Mouse (Mus musculus): ENCODE data around the gene Gm20696.

DNA sequence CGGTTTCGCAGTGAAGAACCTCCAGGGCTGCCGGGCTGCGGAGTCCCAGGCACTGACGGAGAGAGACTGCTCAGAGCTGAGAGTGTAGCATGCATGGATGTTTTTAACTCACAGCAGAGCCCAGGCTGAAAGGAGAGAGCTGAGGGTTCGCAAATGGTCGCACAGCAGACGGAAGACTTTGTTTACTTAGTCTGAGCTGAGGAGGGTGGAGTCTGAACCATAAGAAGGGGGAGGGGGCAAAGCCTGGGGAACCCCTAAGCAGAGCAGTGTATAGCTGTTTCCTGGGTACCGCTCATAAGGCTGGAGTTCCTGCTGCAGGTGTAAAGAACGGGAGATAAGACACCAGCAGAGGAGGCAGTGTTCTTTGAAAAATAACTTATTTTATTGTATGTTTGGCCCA is 20.3 kb downstream of the Gm20696 start:
- no peak for TF ChIP-seq CTCF (IDR thresholded peaks at IDR 0.05; ENCODE audit: extremely low read depth, insufficient read depth, low read length)
- TF ChIP-seq POLR2A (IDR thresholded peaks at IDR 0.05; ENCODE audit: extremely low read depth, insufficient read depth, low read length) = no peak
